Mouse (Mus musculus): ENCODE measurements around the gene Kiss1r. TPM values are rescaled to one million over a fixed set of nuclear protein-coding genes. Genes with fewer than 3 reads are reported as not detected.

The Kiss1r gene
- total and polyA plus RNA-seq, 3 experiments, result 0.30 to 0.33 (median 0.33) TPM

DNA sequence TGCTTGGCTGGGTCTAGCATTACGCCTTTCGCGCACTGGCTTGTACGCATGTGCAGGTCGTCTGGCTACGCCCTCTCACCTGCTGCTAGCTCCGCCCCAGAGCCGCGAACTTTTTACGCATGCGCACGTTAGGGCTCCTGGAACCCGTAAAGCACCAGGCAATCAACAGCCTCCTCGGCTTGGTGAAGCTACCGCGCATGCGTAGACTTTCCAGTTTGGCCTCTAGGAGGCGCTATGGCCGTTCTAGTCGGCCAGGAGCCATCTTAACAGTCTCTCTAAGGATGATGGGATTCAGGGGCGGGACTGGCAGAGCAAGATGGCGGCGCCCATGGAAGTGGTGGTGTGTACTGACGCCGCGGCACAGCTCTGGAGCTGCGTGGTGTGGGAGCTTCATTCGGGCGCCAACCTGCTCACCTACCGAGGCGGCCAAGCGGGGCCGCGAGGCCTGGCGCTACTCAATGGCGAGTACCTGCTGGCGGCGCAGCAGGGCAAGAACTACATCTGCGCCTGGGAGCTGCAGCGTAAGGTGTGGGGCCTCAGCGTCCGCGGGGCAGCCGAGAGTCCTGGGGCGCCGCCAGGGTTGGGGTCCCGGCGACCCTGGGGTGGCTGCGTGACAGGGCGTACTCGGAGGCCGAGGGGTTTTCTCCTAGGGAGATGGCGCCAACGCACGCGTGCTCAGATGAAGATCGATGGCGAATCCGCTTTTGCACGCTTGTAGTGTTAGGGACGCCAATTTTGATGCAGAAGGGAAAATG is 43.3 kb downstream of the Kiss1r start, which contains the start of gene Wdr18:
TSS of gene Wdr18 (plus strand) at position 306 of the 755 bp plus-strand sequence.
- peaks cover 47% of the 10 kb centered on the region for H3K36me3 ChIP-seq (replicated peaks)
- TF ChIP-seq POLR2AphosphoS5 (IDR thresholded peaks at IDR 0.05; ENCODE audit: insufficient replicate concordance, low read depth, low read length), result no peak
- TF ChIP-seq CTCF (IDR thresholded peaks at IDR 0.05; ENCODE audit: low read depth, low read length), result peak; percentile 79
- TF ChIP-seq GATA1 (IDR thresholded peaks at IDR 0.05; ENCODE audit: borderline replicate concordance, low read length), result no peak
- DNase-seq (ENCODE audit: low spot score), result peak; percentile 94
- ATAC-seq (ENCODE audit: extremely low read depth, insufficient number of reproducible peaks, low FRiP score, poor library complexity, severe bottlenecking), result peak; percentile 93
- peaks cover 7% of the 10 kb centered on the region; the same call in 1 of the 2 replicates for H3K27me3 ChIP-seq (ENCODE audit: insufficient read depth, low read length)
- H3K4me3 ChIP-seq (ENCODE audit: low read depth, low read length), result peak within 1 kb of the TSS; percentile 96
- no peaks in the 10 kb centered on the region for H3K9me3 ChIP-seq (replicated peaks)
- H3K4me1 ChIP-seq (ENCODE audit: insufficient read depth, low read depth, low read length), result peaks cover 50% of the 10 kb centered on the region

DNA sequence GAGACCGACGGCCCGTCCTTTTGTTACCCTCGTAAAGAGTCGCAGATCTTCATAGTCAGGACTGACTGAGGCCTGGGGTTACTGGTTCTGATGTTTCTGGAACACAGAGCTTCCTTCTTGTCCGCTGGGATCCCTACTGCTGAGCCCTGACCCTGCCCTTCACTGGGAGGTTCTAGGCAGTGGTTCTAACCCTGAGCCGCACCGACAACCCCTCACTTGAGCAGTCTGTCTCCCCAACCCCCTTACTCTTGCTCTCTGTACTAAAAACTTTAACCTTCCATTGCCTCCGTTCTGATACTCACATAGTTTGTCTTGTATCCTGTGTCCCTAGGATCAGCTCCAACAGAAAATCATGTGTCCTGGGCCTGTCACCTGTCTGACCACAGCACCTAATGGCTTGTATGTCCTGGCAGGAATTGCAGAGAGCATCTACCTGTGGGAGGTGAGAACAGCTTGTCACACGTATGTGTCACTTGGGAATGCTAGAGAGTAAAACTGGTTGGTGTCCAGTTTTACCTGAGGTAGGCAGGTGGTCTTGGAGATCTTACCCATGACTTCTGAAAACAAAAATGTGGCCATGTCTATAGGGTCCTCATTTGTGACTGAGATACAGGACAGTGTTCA is 44.0 kb downstream of the Kiss1r start:
- DNase-seq (ENCODE audit: low spot score), result no peak
- Histone ChIP-seq H3K4me3 (ENCODE audit: low read depth, low read length) (peak overlapping the region; percentile 96), H3K4me1 (ENCODE audit: insufficient read depth, low read depth, low read length) (peaks cover 53% of the 10 kb centered on the region), H3K9me3 (replicated peaks) (no peaks in the 10 kb centered on the region), H3K36me3 (replicated peaks) (peaks cover 52% of the 10 kb centered on the region), H3K27me3 (ENCODE audit: insufficient read depth, low read length) (peaks cover 5% of the 10 kb centered on the region; the same call in 1 of the 2 replicates)
- ATAC-seq (ENCODE audit: extremely low read depth, insufficient number of reproducible peaks, low FRiP score, poor library complexity, severe bottlenecking), result no peak
- TF ChIP-seq GATA2 (IDR thresholded peaks at IDR 0.05; ENCODE audit: borderline replicate concordance, low read depth, low read length), result no peak
- no peak for TF ChIP-seq CTCF (IDR thresholded peaks at IDR 0.05; ENCODE audit: low read depth, low read length)
- no peak for TF ChIP-seq POLR2AphosphoS5 (IDR thresholded peaks at IDR 0.05; ENCODE audit: insufficient replicate concordance, low read depth, low read length)
- no peak for TF ChIP-seq GATA1 (IDR thresholded peaks at IDR 0.05; ENCODE audit: borderline replicate concordance, low read length)

DNA sequence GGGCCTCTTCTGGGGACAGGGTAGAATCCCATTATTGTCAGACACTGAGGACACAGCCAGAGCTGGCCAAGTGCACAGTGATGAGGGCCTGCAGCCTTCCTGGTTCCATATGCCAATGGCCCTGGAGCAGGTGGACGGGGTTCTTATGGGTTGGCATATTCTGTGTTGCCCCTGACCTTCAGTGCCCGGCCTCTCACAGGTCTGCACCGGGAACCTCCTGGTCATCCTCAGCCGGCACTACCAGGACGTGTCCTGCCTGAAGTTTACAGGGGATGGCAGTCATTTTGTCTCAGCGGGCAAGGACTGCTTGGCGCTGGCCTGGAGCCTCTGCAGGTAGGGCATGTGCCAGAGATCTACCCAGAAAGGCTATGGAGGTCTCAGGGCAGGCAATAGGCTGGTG is 48.0 kb downstream of the Kiss1r start:
- peaks cover 91% of the 10 kb centered on the region for H3K36me3 ChIP-seq (replicated peaks)
- TF ChIP-seq POLR2AphosphoS5 (IDR thresholded peaks at IDR 0.05; ENCODE audit: insufficient replicate concordance, low read depth, low read length) (no peak), TAL1 (conservative IDR thresholded peaks at IDR 0.05; ENCODE audit: low read depth, low read length) (no peak), GATA1 (IDR thresholded peaks at IDR 0.05; ENCODE audit: borderline replicate concordance, low read length) (no peak), GATA2 (IDR thresholded peaks at IDR 0.05; ENCODE audit: borderline replicate concordance, low read depth, low read length) (no peak), CTCF (IDR thresholded peaks at IDR 0.05; ENCODE audit: low read depth, low read length) (no peak)

DNA sequence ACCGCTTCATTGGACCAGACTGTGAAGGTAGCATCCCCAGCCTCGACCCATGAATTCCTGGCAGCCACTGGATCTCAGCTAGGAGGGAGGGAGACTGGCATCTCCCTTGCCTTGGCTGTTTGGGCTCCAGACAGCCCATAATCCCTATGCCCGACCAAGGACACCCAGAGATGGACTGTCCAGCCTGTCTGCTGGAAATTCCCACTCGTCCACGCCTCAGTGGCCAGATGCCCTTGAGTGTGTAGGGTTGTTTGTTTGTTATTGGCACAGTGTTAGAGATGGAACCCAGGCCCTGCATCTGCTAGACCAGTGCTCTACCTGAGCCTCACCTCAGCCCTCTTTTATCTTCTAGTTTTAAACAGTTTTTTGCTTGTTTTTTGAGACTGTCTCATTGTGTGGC is 48.6 kb downstream of the Kiss1r start:
- Histone ChIP-seq H3K4me3 (ENCODE audit: low read depth, low read length) (no peak overlapping the region), H3K4me1 (ENCODE audit: insufficient read depth, low read depth, low read length) (peaks cover 64% of the 10 kb centered on the region), H3K36me3 (replicated peaks) (peaks cover 92% of the 10 kb centered on the region), H3K9me3 (replicated peaks) (no peaks in the 10 kb centered on the region), H3K27me3 (ENCODE audit: insufficient read depth, low read length) (no peaks in the 10 kb centered on the region)
- DNase-seq (ENCODE audit: low spot score) (no peak), ATAC-seq (ENCODE audit: extremely low read depth, insufficient number of reproducible peaks, low FRiP score, poor library complexity, severe bottlenecking) (no peak)
- no peak for TF ChIP-seq GATA1 (IDR thresholded peaks at IDR 0.05; ENCODE audit: borderline replicate concordance, low read length)
- TF ChIP-seq POLR2AphosphoS5 (IDR thresholded peaks at IDR 0.05; ENCODE audit: insufficient replicate concordance, low read depth, low read length), result no peak
- no peak for TF ChIP-seq TAL1 (conservative IDR thresholded peaks at IDR 0.05; ENCODE audit: low read depth, low read length)
- TF ChIP-seq GATA2 (IDR thresholded peaks at IDR 0.05; ENCODE audit: borderline replicate concordance, low read depth, low read length), result no peak
- no peak for TF ChIP-seq CTCF (IDR thresholded peaks at IDR 0.05; ENCODE audit: low read depth, low read length)

More for the DNA sequence above, 48.0 kb downstream of the Kiss1r start:
- DNase-seq (ENCODE audit: low spot score), result no peak
- H3K27me3 ChIP-seq (ENCODE audit: insufficient read depth, low read length), result no peaks in the 10 kb centered on the region
- no peaks in the 10 kb centered on the region for H3K9me3 ChIP-seq (replicated peaks)
- peaks cover 64% of the 10 kb centered on the region for H3K4me1 ChIP-seq (ENCODE audit: insufficient read depth, low read depth, low read length)
- H3K4me3 ChIP-seq (ENCODE audit: low read depth, low read length), result no peak overlapping the region
- no peak for ATAC-seq (ENCODE audit: extremely low read depth, insufficient number of reproducible peaks, low FRiP score, poor library complexity, severe bottlenecking)

DNA sequence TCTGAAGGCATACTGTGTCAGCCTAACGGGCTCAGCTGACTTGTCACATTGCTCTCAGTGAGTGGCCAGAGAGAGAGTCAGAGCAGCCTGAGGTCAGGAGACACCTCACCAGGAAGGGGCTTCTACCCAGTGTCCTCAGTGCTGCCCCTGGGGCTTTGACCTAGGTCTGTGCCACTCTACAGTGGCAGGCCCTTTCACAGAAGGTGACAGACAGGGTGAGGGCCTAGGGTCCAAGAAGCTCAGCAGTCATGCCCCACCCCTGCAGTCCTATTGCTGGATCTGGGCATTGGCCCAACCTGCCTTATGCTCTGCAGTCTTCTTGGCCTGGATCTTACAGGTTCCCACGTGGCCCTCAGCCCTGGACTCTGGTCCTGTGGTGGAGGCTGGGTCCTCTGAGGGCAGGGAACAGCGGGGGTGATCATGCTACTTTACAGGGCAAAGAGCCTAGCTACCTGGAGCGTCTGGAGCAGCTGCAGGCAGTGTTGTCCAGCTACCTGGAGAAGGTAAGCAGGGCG is 50.2 kb downstream of the Kiss1r start:
- DNase-seq (ENCODE audit: low spot score) (no peak), ATAC-seq (ENCODE audit: extremely low read depth, insufficient number of reproducible peaks, low FRiP score, poor library complexity, severe bottlenecking) (no peak)
- Histone ChIP-seq H3K4me1 (ENCODE audit: insufficient read depth, low read depth, low read length) (peaks cover 51% of the 10 kb centered on the region), H3K36me3 (replicated peaks) (peaks cover 84% of the 10 kb centered on the region), H3K27me3 (ENCODE audit: insufficient read depth, low read length) (peaks cover 3% of the 10 kb centered on the region; the same call in 1 of the 2 replicates), H3K9me3 (replicated peaks) (no peaks in the 10 kb centered on the region), H3K4me3 (ENCODE audit: low read depth, low read length) (no peak overlapping the region)
- TF ChIP-seq GATA2 (IDR thresholded peaks at IDR 0.05; ENCODE audit: borderline replicate concordance, low read depth, low read length) (no peak), POLR2AphosphoS5 (IDR thresholded peaks at IDR 0.05; ENCODE audit: insufficient replicate concordance, low read depth, low read length) (no peak), TAL1 (conservative IDR thresholded peaks at IDR 0.05; ENCODE audit: low read depth, low read length) (no peak), CTCF (IDR thresholded peaks at IDR 0.05; ENCODE audit: low read depth, low read length) (no peak), GATA1 (IDR thresholded peaks at IDR 0.05; ENCODE audit: borderline replicate concordance, low read length) (no peak)

DNA sequence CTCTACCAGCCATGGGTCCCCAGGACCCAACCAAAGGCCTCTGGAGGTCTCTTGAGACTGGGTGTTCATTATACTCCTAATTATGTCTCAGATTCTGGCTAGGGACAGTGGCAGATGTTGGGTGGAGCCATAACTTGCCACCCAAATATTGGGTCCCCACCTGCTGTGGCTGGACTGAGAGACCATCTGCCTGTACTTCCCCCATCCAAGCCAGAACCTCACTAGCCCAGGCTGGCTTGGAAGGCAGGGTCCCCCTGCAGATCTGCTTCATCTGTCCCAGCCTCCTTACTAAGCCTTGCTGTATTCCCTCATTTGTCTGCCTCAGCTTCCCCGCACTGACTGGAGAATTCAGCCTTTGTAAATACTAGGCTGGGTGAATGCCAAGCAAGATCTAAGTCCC is 51.4 kb downstream of the Kiss1r start:
- no peak for TF ChIP-seq TAL1 (conservative IDR thresholded peaks at IDR 0.05; ENCODE audit: low read depth, low read length)
- TF ChIP-seq GATA1 (IDR thresholded peaks at IDR 0.05; ENCODE audit: borderline replicate concordance, low read length), result no peak
- TF ChIP-seq POLR2AphosphoS5 (IDR thresholded peaks at IDR 0.05; ENCODE audit: insufficient replicate concordance, low read depth, low read length), result no peak
- TF ChIP-seq GATA2 (IDR thresholded peaks at IDR 0.05; ENCODE audit: borderline replicate concordance, low read depth, low read length), result no peak
- TF ChIP-seq CTCF (IDR thresholded peaks at IDR 0.05; ENCODE audit: low read depth, low read length), result no peak
- Histone ChIP-seq H3K4me3 (ENCODE audit: low read depth, low read length) (no peak overlapping the region), H3K27me3 (ENCODE audit: insufficient read depth, low read length) (peaks cover 7% of the 10 kb centered on the region; the same call in 1 of the 2 replicates), H3K9me3 (replicated peaks) (no peaks in the 10 kb centered on the region), H3K4me1 (ENCODE audit: insufficient read depth, low read depth, low read length) (peaks cover 41% of the 10 kb centered on the region), H3K36me3 (replicated peaks) (peaks cover 79% of the 10 kb centered on the region)
- DNase-seq (ENCODE audit: low spot score) (no peak), ATAC-seq (ENCODE audit: extremely low read depth, insufficient number of reproducible peaks, low FRiP score, poor library complexity, severe bottlenecking) (no peak)

Measured in G1E (cell line).